Mouse (Mus musculus): ENCODE results near the gene Manba. TPM values are rescaled to one million over a fixed set of nuclear protein-coding genes. Genes with fewer than 3 reads are reported as not detected.
"Not testable (repeated sequence)": the region's sequence is repeated elsewhere in the genome, so short reads cannot be mapped to it uniquely, and the experiment has no call there.

Gene Manba
- polyA plus RNA-seq, 1 experiment from 2014 or later, result 3.9 TPM

- Histone ChIP-seq H3K27ac (replicated peaks; ENCODE audit: low read depth, low read length) (no peak overlapping the region), H3K27me3 (ENCODE audit: control insufficient read depth, insufficient read depth, low read length) (no peaks in the 10 kb centered on the region), H3K9ac (replicated peaks; ENCODE audit: low read length) (no peak overlapping the region), H3K4me3 (ENCODE audit: low read depth, low read length) (no peak overlapping the region), H3K36me3 (replicated peaks; ENCODE audit: control insufficient read depth, insufficient read depth, low read depth, low read length) (no peaks in the 10 kb centered on the region), H3K4me1 (ENCODE audit: control insufficient read depth, insufficient read depth, low read length) (no peaks in the 10 kb centered on the region), H3K4me2 (ENCODE audit: low read depth, low read length) (no peak overlapping the region), H3K9me3 (replicated peaks; ENCODE audit: control insufficient read depth, low read length) (no peaks in the 10 kb centered on the region)
- ATAC-seq (replicated peaks; ENCODE audit: insufficient number of reproducible peaks, low FRiP score, low TSS enrichment, low read depth) (no peak), DNase-seq (ENCODE audit: low spot score) (no peak)
- 78% methylated on average over 6 of the region's 6 CpGs for WGBS
Measured at GRCm38 (mm10) chr3:135476286-135476685, 9.1 kb upstream of the Manba start.

DNA sequence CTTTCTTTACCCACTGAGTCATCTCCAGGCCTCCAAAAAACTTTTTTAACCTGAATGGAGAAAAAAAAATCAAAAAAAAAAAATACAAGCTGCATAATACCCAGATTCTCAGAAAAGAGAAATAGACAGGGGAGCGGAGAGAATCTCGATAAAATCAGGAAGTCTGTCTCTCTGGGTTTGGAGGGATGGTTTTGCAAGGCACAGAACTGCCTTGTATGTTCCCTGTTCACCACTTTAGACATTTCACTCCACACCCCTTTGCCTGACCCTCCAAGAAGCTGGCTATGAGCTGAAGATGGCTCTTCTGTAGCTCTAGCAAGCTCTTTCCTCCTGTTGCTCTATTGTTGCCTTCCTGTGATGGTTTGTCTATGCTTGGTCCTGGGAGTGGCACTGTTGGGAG, 8.4 kb upstream of the Manba start:
- Histone ChIP-seq H3K4me3 (ENCODE audit: low read depth, low read length) (no peak overlapping the region), H3K4me2 (ENCODE audit: low read depth, low read length) (no peak overlapping the region), H3K4me1 (ENCODE audit: control insufficient read depth, insufficient read depth, low read length) (no peaks in the 10 kb centered on the region), H3K9ac (replicated peaks; ENCODE audit: low read length) (no peak overlapping the region), H3K9me3 (replicated peaks; ENCODE audit: control insufficient read depth, low read length) (no peaks in the 10 kb centered on the region), H3K36me3 (replicated peaks; ENCODE audit: control insufficient read depth, insufficient read depth, low read depth, low read length) (no peaks in the 10 kb centered on the region), H3K27ac (replicated peaks; ENCODE audit: low read depth, low read length) (no peak overlapping the region), H3K27me3 (ENCODE audit: control insufficient read depth, insufficient read depth, low read length) (no peaks in the 10 kb centered on the region)
- ATAC-seq (replicated peaks; ENCODE audit: insufficient number of reproducible peaks, low FRiP score, low TSS enrichment, low read depth) (no peak), DNase-seq (ENCODE audit: low spot score) (no peak)
- 98% methylated on average over 2 of the region's 2 CpGs for WGBS

GRCm38 (mm10) chr3:135479090-135479489, 6.3 kb upstream of the Manba start:
- not testable (repeated sequence) for ATAC-seq (replicated peaks; ENCODE audit: insufficient number of reproducible peaks, low FRiP score, low TSS enrichment, low read depth); H3K27ac ChIP-seq (replicated peaks; ENCODE audit: low read depth, low read length); H3K9ac ChIP-seq (replicated peaks; ENCODE audit: low read length); H3K4me2 ChIP-seq (ENCODE audit: low read depth, low read length); DNase-seq (ENCODE audit: low spot score); H3K27me3 ChIP-seq (ENCODE audit: control insufficient read depth, insufficient read depth, low read length); H3K36me3 ChIP-seq (replicated peaks; ENCODE audit: control insufficient read depth, insufficient read depth, low read depth, low read length); H3K9me3 ChIP-seq (replicated peaks; ENCODE audit: control insufficient read depth, low read length); H3K4me1 ChIP-seq (ENCODE audit: control insufficient read depth, insufficient read depth, low read length); H3K4me3 ChIP-seq (ENCODE audit: low read depth, low read length)
- WGBS, result 87% methylated on average over 5 of the region's 5 CpGs

DNA sequence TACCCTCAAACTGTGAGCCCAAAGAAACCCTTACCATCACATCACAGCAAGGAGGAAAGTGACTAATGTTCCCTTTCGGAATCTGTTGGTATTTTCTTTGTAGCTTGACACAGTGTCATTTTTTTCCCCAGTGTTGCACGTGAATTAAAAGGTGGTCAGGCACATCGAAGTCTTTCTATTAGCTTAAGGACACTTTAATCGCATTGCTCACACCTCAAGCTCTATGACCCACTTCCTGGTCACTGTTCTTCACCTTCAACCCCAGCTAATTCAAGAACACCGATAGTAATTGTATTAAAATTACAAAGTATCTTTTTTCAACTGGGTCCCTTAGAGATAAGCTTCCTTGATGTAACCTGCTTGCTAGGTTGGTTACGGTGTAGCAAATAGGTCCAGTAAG, 4.6 kb upstream of the Manba start:
- H3K27ac ChIP-seq (replicated peaks; ENCODE audit: low read depth, low read length), result no peak overlapping the region
- no peaks in the 10 kb centered on the region for H3K36me3 ChIP-seq (replicated peaks; ENCODE audit: control insufficient read depth, insufficient read depth, low read depth, low read length)
- no peak overlapping the region for H3K4me2 ChIP-seq (ENCODE audit: low read depth, low read length)
- 89% methylated on average over 6 of the region's 6 CpGs for WGBS
- no peaks in the 10 kb centered on the region for H3K9me3 ChIP-seq (replicated peaks; ENCODE audit: control insufficient read depth, low read length)
- no peak overlapping the region for H3K4me3 ChIP-seq (ENCODE audit: low read depth, low read length)
- no peak overlapping the region for H3K9ac ChIP-seq (replicated peaks; ENCODE audit: low read length)
- no peak for DNase-seq (ENCODE audit: low spot score)
- no peak for ATAC-seq (replicated peaks; ENCODE audit: insufficient number of reproducible peaks, low FRiP score, low TSS enrichment, low read depth)
- H3K27me3 ChIP-seq (ENCODE audit: control insufficient read depth, insufficient read depth, low read length), result no peaks in the 10 kb centered on the region
- no peaks in the 10 kb centered on the region for H3K4me1 ChIP-seq (ENCODE audit: control insufficient read depth, insufficient read depth, low read length)

- H3K27ac ChIP-seq (replicated peaks; ENCODE audit: low read depth, low read length), result no peak overlapping the region
- no peaks in the 10 kb centered on the region for H3K4me1 ChIP-seq (ENCODE audit: control insufficient read depth, insufficient read depth, low read length)
- H3K9ac ChIP-seq (replicated peaks; ENCODE audit: low read length), result no peak overlapping the region
- no peak overlapping the region for H3K4me2 ChIP-seq (ENCODE audit: low read depth, low read length)
- H3K4me3 ChIP-seq (ENCODE audit: low read depth, low read length), result no peak overlapping the region
- ATAC-seq (replicated peaks; ENCODE audit: insufficient number of reproducible peaks, low FRiP score, low TSS enrichment, low read depth) (no peak), DNase-seq (ENCODE audit: low spot score) (no peak)
- 73% methylated on average over 3 of the region's 3 CpGs for WGBS
- H3K36me3 ChIP-seq (replicated peaks; ENCODE audit: control insufficient read depth, insufficient read depth, low read depth, low read length), result no peaks in the 10 kb centered on the region
- no peaks in the 10 kb centered on the region for H3K9me3 ChIP-seq (replicated peaks; ENCODE audit: control insufficient read depth, low read length)
- no peaks in the 10 kb centered on the region for H3K27me3 ChIP-seq (ENCODE audit: control insufficient read depth, insufficient read depth, low read length)
Measured at GRCm38 (mm10) chr3:135481608-135482007, 3.8 kb upstream of the Manba start.

DNA sequence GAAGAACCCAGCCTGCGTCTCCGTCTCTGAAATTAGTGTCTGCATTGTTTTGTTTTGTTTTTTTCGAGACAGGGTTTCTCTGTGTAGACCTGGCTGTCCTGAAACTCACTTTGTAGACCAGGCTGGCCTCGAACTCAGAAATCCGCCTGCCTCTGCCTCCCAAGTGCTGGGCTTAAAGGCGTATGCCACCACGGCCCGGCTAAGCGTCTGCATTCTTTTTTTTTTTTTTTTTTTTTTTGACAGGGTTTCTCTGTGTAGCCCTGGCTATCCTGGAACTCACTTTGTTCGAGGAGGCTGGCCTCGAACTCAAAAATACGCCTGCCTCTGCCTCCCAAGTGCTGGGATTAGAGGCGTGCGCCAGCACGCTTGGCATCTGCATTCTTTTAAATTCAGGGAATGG, 761 bp upstream of the Manba start:
- not testable (repeated sequence) for H3K4me3 ChIP-seq (ENCODE audit: low read depth, low read length); H3K9me3 ChIP-seq (replicated peaks; ENCODE audit: control insufficient read depth, low read length); H3K36me3 ChIP-seq (replicated peaks; ENCODE audit: control insufficient read depth, insufficient read depth, low read depth, low read length); DNase-seq (ENCODE audit: low spot score); H3K27me3 ChIP-seq (ENCODE audit: control insufficient read depth, insufficient read depth, low read length); H3K27ac ChIP-seq (replicated peaks; ENCODE audit: low read depth, low read length); H3K4me2 ChIP-seq (ENCODE audit: low read depth, low read length); ATAC-seq (replicated peaks; ENCODE audit: insufficient number of reproducible peaks, low FRiP score, low TSS enrichment, low read depth); H3K4me1 ChIP-seq (ENCODE audit: control insufficient read depth, insufficient read depth, low read length); H3K9ac ChIP-seq (replicated peaks; ENCODE audit: low read length)
- 87% methylated on average over 15 of the region's 15 CpGs for WGBS

GRCm38 (mm10) chr3:135485900-135486241, 460 bp downstream of the Manba start:
- no peaks in the 10 kb centered on the region for H3K9me3 ChIP-seq (replicated peaks; ENCODE audit: control insufficient read depth, low read length)
- no peaks in the 10 kb centered on the region for H3K27me3 ChIP-seq (ENCODE audit: control insufficient read depth, insufficient read depth, low read length)
- H3K27ac ChIP-seq (replicated peaks; ENCODE audit: low read depth, low read length), result no peak overlapping the region
- no peaks in the 10 kb centered on the region for H3K4me1 ChIP-seq (ENCODE audit: control insufficient read depth, insufficient read depth, low read length)
- 22% methylated on average over 9 of the region's 9 CpGs for WGBS
- no peak for DNase-seq (ENCODE audit: low spot score)
- peak overlapping the region; percentile 88 for H3K4me2 ChIP-seq (ENCODE audit: low read depth, low read length)
- H3K9ac ChIP-seq (replicated peaks; ENCODE audit: low read length), result peak overlapping the region; percentile 41
- ATAC-seq (replicated peaks; ENCODE audit: insufficient number of reproducible peaks, low FRiP score, low TSS enrichment, low read depth), result no peak
- no peaks in the 10 kb centered on the region for H3K36me3 ChIP-seq (replicated peaks; ENCODE audit: control insufficient read depth, insufficient read depth, low read depth, low read length)
- peak overlapping the region; percentile 50 for H3K4me3 ChIP-seq (ENCODE audit: low read depth, low read length)

- Histone ChIP-seq H3K9me3 (replicated peaks; ENCODE audit: control insufficient read depth, low read length) (no peaks in the 10 kb centered on the region), H3K4me2 (ENCODE audit: low read depth, low read length) (no peak overlapping the region), H3K4me1 (ENCODE audit: control insufficient read depth, insufficient read depth, low read length) (no peaks in the 10 kb centered on the region), H3K27me3 (ENCODE audit: control insufficient read depth, insufficient read depth, low read length) (no peaks in the 10 kb centered on the region), H3K27ac (replicated peaks; ENCODE audit: low read depth, low read length) (no peak overlapping the region), H3K4me3 (ENCODE audit: low read depth, low read length) (no peak overlapping the region; the same call in 1 of the 2 replicates), H3K9ac (replicated peaks; ENCODE audit: low read length) (no peak overlapping the region), H3K36me3 (replicated peaks; ENCODE audit: control insufficient read depth, insufficient read depth, low read depth, low read length) (no peaks in the 10 kb centered on the region)
- 90% methylated on average over 5 of the region's 5 CpGs for WGBS
- ATAC-seq (replicated peaks; ENCODE audit: insufficient number of reproducible peaks, low FRiP score, low TSS enrichment, low read depth) (no peak), DNase-seq (ENCODE audit: low spot score) (no peak)
Measured at GRCm38 (mm10) chr3:135486351-135486750, 940 bp downstream of the Manba start.

Measured in embryonic facial prominence, embryonic 11.5 days (tissue).